Mouse (Mus musculus) bone marrow macrophage, adult 2 months (primary cell): ENCODE data around the gene Elfn1. TPM values are rescaled to one million over a fixed set of nuclear protein-coding genes. Genes with fewer than 3 reads are reported as not detected.

ENCODE experiments used
- H3K27ac ChIP-seq: 2 replicates; pipeline ENCODE4 v1.5.1; 2012; ENCODE audit warnings: low read depth, low read length; ENCODE audit not compliant: insufficient read depth
- H3K4me1 ChIP-seq: 2 replicates; pipeline ENCODE4 v1.6.1; 2012; ENCODE audit warnings: low read length; ENCODE audit not compliant: control insufficient read depth, insufficient read depth
- H3K4me3 ChIP-seq: 2 replicates; pipeline ENCODE4 v1.5.1; 2012; ENCODE audit warnings: mild to moderate bottlenecking, low read length, moderate library complexity; ENCODE audit not compliant: insufficient read depth
- CTCF ChIP-seq: IDR thresholded peaks from 2 replicates; pipeline ENCODE4 v1.5.1; 2012; ENCODE audit warnings: low read depth, mild to moderate bottlenecking, low read length, moderate library complexity
- POLR2A ChIP-seq: IDR thresholded peaks from 2 replicates; pipeline ENCODE4 v1.6.1; 2012; ENCODE audit warnings: mild to moderate bottlenecking, low read depth, low read length, borderline replicate concordance
- polyA plus RNA-seq: library from polyadenylated mRNA; stranded (reverse); fragments of >200 nt; gene quantifications from 2 replicates; pipeline ENCODE4 v1.2.4, GENCODE M21; 2012; ENCODE audit not compliant: missing spikeins, insufficient read depth, insufficient read length

Elfn1 gene
- polyA plus RNA-seq, 1 experiment: not detected

GRCm38 (mm10) chr5:140018780-140019179, 111.0 kb downstream of the Elfn1 start:
- TF ChIP-seq CTCF (no peak), POLR2A (no peak)
- peaks cover 11% of the 10 kb centered on the region for H3K4me1 ChIP-seq

DNA sequence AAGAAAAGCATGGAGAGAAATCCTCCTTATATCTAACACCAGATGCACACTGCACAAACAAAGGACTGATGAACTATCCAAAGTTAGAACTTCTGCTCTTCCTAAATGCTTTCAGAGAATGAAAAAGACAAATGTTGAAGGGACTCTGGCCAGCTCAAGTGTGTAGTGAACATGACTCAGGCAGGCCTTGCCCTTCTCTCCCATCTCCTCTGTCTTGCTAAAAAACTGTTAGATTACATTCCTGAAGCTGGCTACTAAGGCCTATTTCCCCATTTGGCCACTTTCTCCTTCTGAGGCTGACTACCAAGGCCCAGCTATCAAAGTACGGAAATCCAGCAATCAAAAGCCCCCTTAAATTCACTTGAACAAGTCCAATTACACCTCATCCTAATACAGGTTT, 111.9 kb downstream of the Elfn1 start:
- peaks cover 19% of the 10 kb centered on the region for H3K4me1 ChIP-seq

More at GRCm38 (mm10) chr5:140018780-140019179, 111.0 kb downstream of the Elfn1 start:
- H3K4me3 ChIP-seq: no peak overlapping the region
- H3K27ac ChIP-seq: no peak overlapping the region

DNA sequence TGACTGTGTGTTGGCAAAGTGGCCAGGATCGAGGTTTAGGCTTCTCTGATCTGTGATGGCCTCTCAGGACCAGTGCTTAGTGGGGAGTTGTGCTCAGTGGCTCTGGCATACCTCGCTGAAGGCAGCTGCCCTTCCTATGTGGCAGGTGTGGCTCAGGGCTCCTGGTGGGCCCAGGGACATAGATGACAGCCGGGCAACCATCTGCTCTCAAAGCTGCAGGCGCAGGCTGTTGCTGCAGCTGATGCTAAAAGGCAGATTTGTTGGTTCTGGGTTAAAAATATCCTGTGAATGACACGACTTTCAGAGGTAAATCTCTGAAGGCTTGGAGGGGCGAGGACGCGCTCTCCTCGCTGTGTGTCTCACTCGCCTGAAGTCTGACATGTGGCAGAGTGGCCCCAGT, 114.0 kb downstream of the Elfn1 start:
- TF ChIP-seq POLR2A: no peak
- TF ChIP-seq CTCF: no peak
- no peak overlapping the region for H3K4me3 ChIP-seq
- peaks cover 10% of the 10 kb centered on the region for H3K4me1 ChIP-seq
- H3K27ac ChIP-seq: no peak overlapping the region

More for the DNA sequence above, 111.9 kb downstream of the Elfn1 start:
- TF ChIP-seq POLR2A (no peak), CTCF (no peak)
- Histone ChIP-seq H3K4me3 (no peak overlapping the region), H3K27ac (no peak overlapping the region)

GRCm38 (mm10) chr5:140022861-140023260, 115.1 kb downstream of the Elfn1 start:
- no peak overlapping the region for H3K4me3 ChIP-seq
- no peak for TF ChIP-seq CTCF
- H3K27ac ChIP-seq: no peak overlapping the region
- H3K4me1 ChIP-seq: peaks cover 10% of the 10 kb centered on the region

DNA sequence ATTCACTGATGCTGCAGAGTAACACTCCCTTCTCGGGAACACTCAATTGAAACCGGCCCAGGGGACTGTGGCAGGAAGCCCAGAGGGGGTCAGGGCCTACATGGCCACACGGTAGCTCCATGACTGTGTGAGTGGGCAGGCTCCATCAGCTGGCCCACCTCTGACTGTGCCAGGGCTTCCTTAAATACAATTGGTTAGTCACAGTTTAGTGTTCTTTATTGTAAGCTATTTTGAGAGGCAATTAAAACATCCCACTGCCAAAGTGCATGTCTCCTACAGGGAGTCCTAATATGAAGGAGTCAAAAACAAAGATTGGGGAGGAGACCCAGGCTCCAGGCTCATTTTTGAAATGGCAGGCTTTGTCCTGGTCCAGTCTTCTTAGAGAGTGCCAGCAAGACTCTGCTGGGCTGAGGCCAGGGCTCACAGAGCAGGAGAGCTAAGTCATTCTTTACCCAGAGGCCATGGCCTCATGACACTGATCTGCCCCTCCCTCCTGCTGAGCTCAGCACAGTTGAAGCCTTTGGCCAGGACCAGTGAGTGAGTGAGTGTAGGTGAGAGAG, 116.3 kb downstream of the Elfn1 start:
- Histone ChIP-seq H3K4me3 (no peak overlapping the region), H3K4me1 (peaks cover 10% of the 10 kb centered on the region), H3K27ac (no peak overlapping the region)
- TF ChIP-seq CTCF: no peak
- TF ChIP-seq POLR2A: no peak

Other genes with a start within 250 kb of the Elfn1 start
- 5.6 and 6.0 TPM in 2 replicates for gene Micall2, start 171.6 kb upstream of the Elfn1 start, polyA plus RNA-seq
- 27.3 and 29.8 TPM in 2 replicates for gene Ints1, start 132.3 kb upstream of the Elfn1 start, polyA plus RNA-seq
- 13.5 and 15.7 TPM in 2 replicates for gene Mafk, start 116.4 kb upstream of the Elfn1 start, polyA plus RNA-seq
- not detected in 2 replicates for gene Tmem184a, start 88.0 kb upstream of the Elfn1 start, polyA plus RNA-seq
- not detected in 2 replicates for gene Gm26938, start 81.5 kb upstream of the Elfn1 start, polyA plus RNA-seq
- 13.0 and 17.8 TPM in 2 replicates for gene Psmg3, start 81.1 kb upstream of the Elfn1 start, polyA plus RNA-seq